ENCODE assay signal across 9 mouse cellular contexts in genomic region chr16:50756696-50757095, GRCm38 (mm10).
A peak's percentile ranks its signal among the peaks of the same experiment; 100 is the strongest.
DNase-seq lines count a peak whose midpoint lies in the region; ATAC-seq and TF ChIP-seq lines count a peak whose summit lies in the region.
"Had no signal": no experiment of that assay in that cellular context is flagged by ENCODE, and none has a peak within 500 bp of the region (broad histone marks: within the 10 kb centered on the region; RNA-seq: fewer than 3 reads in every experiment).

No protein-coding gene starts in this region.

- TF ChIP-seq CTCF in G1E (IDR thresholded peaks at IDR 0.05; ENCODE audit: low read depth, low read length): peak; percentile 54
- peak; percentile 64; the same call in 1 of the 2 replicates for TF ChIP-seq CTCF in small intestine, adult 2 months (IDR thresholded peaks at IDR 0.05; ENCODE audit: extremely low read depth, insufficient read length, insufficient replicate concordance, low read depth, low read length)

- peaks cover 17% of the 10 kb centered on the region for H3K4me1 ChIP-seq in kidney, embryonic 15.5 days
- no peaks in the 10 kb centered on the region for H3K4me1 ChIP-seq in G1E (ENCODE audit: insufficient read depth, low read depth, low read length)
- H3K4me1 ChIP-seq in small intestine, adult 2 months (ENCODE audit: control insufficient read depth, insufficient read depth, insufficient read length, low read length): no peaks in the 10 kb centered on the region

- H3K9ac ChIP-seq in kidney, embryonic 15.5 days: no peak overlapping the region

- no peak overlapping the region for H3K4me2 ChIP-seq in kidney, embryonic 15.5 days

- H3K4me3 ChIP-seq in kidney, embryonic 15.5 days (replicated peaks): no peak overlapping the region
- H3K4me3 ChIP-seq in G1E (ENCODE audit: low read depth, low read length): no peak overlapping the region
- no peak overlapping the region for H3K4me3 ChIP-seq in small intestine, adult 2 months (ENCODE audit: low read depth, low read length)
- H3K4me3 ChIP-seq: myocyte had no signal

- DNase-seq in kidney, adult 18-20 months: peak; percentile 39
- DNase-seq in G1E (ENCODE audit: low spot score): peak; percentile 12
- peak; percentile 37 for DNase-seq in c-Kit-positive CD71-positive TER-119-positive erythroid progenitor cells, embryonic 14.5 days (ENCODE audit: low spot score)
- peak; percentile 50 to 63 for DNase-seq in kidney, postnatal 25 days
- no peak for DNase-seq in layer of hippocampus, postnatal 14 days (ENCODE audit: low spot score in 2 of 2)
- no peak for DNase-seq in urinary bladder, adult 2 months (ENCODE audit: low spot score)

- no peak overlapping the region for H3K27ac ChIP-seq in kidney, embryonic 15.5 days
- no peak overlapping the region for H3K27ac ChIP-seq in small intestine, adult 2 months (ENCODE audit: insufficient read depth, low read depth, low read length)

- H3K27me3 ChIP-seq in kidney, embryonic 15.5 days: no peaks in the 10 kb centered on the region
- H3K27me3 ChIP-seq in G1E (ENCODE audit: insufficient read depth, low read length): peaks cover 2% of the 10 kb centered on the region; the same call in 1 of the 2 replicates
- H3K27me3 ChIP-seq in small intestine, adult 2 months (ENCODE audit: control insufficient read depth, insufficient read depth, low read length): no peaks in the 10 kb centered on the region

- no peak for ATAC-seq in kidney, embryonic 15.5 days (replicated peaks; ENCODE audit: low FRiP score)
- ATAC-seq in G1E (ENCODE audit: extremely low read depth, insufficient number of reproducible peaks, low FRiP score, poor library complexity, severe bottlenecking): 0 out of 2 replicates have a peak, but pooled peaks have one; percentile 22

- H3K9me3 ChIP-seq in kidney, embryonic 15.5 days (replicated peaks): no peaks in the 10 kb centered on the region
- no peaks in the 10 kb centered on the region for H3K9me3 ChIP-seq in G1E (replicated peaks)

- no peaks in the 10 kb centered on the region for H3K36me3 ChIP-seq in kidney, embryonic 15.5 days
- no peaks in the 10 kb centered on the region for H3K36me3 ChIP-seq in G1E (replicated peaks)
- H3K36me3 ChIP-seq in small intestine, adult 2 months (ENCODE audit: control insufficient read depth, insufficient read depth, low read length): no peaks in the 10 kb centered on the region

- 50% methylated on average over 4 of the region's 4 CpGs for WGBS in kidney, embryonic 15.5 days
- 50% methylated on average over 4 of the region's 4 CpGs for WGBS in small intestine, adult 2 months

- TF ChIP-seq POLR2A in small intestine, adult 2 months (IDR thresholded peaks at IDR 0.05; ENCODE audit: low read depth, low read length): no peak

Comparison
In these comparisons a context has a peak if more than half of its experiments do, and no peak if none do; other contexts are left out.
1. DNase-seq: peak in kidney, adult 18-20 months (single experiment), G1E (single experiment), c-Kit-positive CD71-positive TER-119-positive erythroid progenitor cells, embryonic 14.5 days (single experiment) and kidney, postnatal 25 days (2 of 2); none in layer of hippocampus, postnatal 14 days (0 of 2) and urinary bladder, adult 2 months (single experiment).